8 mouse cellular contexts compared by ENCODE assay signal in the genomic region with DNA sequence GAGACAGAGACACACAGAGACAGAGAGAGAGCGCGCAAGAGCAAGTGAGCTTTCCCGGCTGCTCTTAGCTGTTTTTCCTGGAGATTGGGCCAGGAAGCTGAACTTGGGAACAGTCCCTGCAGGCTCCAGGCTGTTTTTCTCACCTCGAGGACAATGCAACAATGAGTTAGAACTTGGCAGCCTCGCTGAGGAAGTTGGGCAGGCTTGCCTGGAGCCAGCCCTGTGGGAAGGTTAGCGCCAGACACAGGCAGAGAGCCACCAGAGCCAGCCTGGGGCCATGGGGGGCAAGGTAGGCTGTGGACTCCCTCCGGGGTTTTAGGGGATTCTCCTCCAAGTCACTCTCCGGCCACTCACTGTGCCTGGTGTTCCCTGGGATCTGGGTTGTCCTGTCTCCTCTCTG.
DNase-seq lines count a peak whose midpoint lies in the region; ATAC-seq and TF ChIP-seq lines count a peak whose summit lies in the region.

No protein-coding gene starts in this region.

- intact Hi-C loops in gastrocnemius, postnatal 36 days (cut with DNase I), result no loop called here

- no peak for ATAC-seq in limb, embryonic 14.5 days (ENCODE audit: low FRiP score, low read depth)
- no peak for ATAC-seq in monocyte, adult 5-6 weeks (replicated peaks; ENCODE audit: insufficient number of reproducible peaks, low FRiP score, low TSS enrichment, poor library complexity, severe bottlenecking)

- peak overlapping the region; percentile 33; the same call in 1 of the 2 replicates for H3K27ac ChIP-seq in limb, embryonic 14.5 days (replicated peaks; ENCODE audit: low read depth, low read length)

- H3K9me3 ChIP-seq in limb, embryonic 14.5 days (ENCODE audit: control insufficient read depth, low read length), result no peaks in the 10 kb centered on the region; the same call in 1 of the 2 replicates

- 76% methylated on average over 8 of the region's 8 CpGs for WGBS in limb, embryonic 14.5 days

- DNase-seq in frontal cortex, adult 2 months (ENCODE audit: extremely low spot score in 1 of 2, low spot score in 1 of 2), result peak; percentile 47 to 76
- no peak for DNase-seq in frontal cortex, postnatal 14 days (ENCODE audit: low spot score in 2 of 2)
- peak; percentile 78 for DNase-seq in adrenal gland, postnatal 14 days
- DNase-seq in gastrocnemius, postnatal 36 days, result peak; percentile 56 to 60
- peak; percentile 56 for DNase-seq in kidney, adult 11 months
- DNase-seq in limb, embryonic 14.5 days (ENCODE audit: low spot score), result no peak
- DNase-seq in embryo, embryonic 9.5 days (ENCODE audit: extremely low spot score), result no peak

- no peak for TF ChIP-seq POLR2A in limb, embryonic 14.5 days (IDR thresholded peaks at IDR 0.05; ENCODE audit: borderline replicate concordance, extremely low read depth, insufficient read depth, insufficient read length)

- no peak overlapping the region for H3K4me3 ChIP-seq in limb, embryonic 14.5 days (replicated peaks; ENCODE audit: low read length)

- H3K4me2 ChIP-seq in limb, embryonic 14.5 days (replicated peaks; ENCODE audit: low read depth, low read length, severe bottlenecking), result no peak overlapping the region

- no peaks in the 10 kb centered on the region for H3K27me3 ChIP-seq in limb, embryonic 14.5 days (ENCODE audit: control insufficient read depth, insufficient read depth, low read length)

- H3K36me3 ChIP-seq in limb, embryonic 14.5 days (ENCODE audit: control insufficient read depth, insufficient read depth, low read length), result peaks cover 20% of the 10 kb centered on the region

- 0 out of 2 replicates have a peak, but pooled peaks cover 3% of the 10 kb centered on the region for H3K4me1 ChIP-seq in limb, embryonic 14.5 days (ENCODE audit: control insufficient read depth, insufficient read depth, low read length)

- H3K9ac ChIP-seq in limb, embryonic 14.5 days (ENCODE audit: low read depth, low read length, severe bottlenecking), result no peak overlapping the region

Comparison
In these comparisons a context has a peak if more than half of its experiments do, and no peak if none do; other contexts are left out.
1. DNase-seq: peak in frontal cortex, adult 2 months (2 of 2), adrenal gland, postnatal 14 days (single experiment), gastrocnemius, postnatal 36 days (2 of 2) and kidney, adult 11 months (single experiment); none in frontal cortex, postnatal 14 days (0 of 2), limb, embryonic 14.5 days (single experiment) and embryo, embryonic 9.5 days (single experiment).